Mouse (Mus musculus): Measurements from ENCODE around the gene Akap1.
"Not testable (repeated sequence)": the region's sequence is repeated elsewhere in the genome, so short reads cannot be mapped to it uniquely, and the experiment has no call there.

The Akap1 gene

GRCm38 (mm10) chr11:88891921-88892561, 27.7 kb upstream of the Akap1 start:
- POLR2A ChIA-PET, CTCF ChIA-PET: not testable (repeated sequence)

GRCm38 (mm10) chr11:88891446-88891845, 27.1 kb upstream of the Akap1 start:
- CTCF ChIA-PET, POLR2A ChIA-PET: not testable (repeated sequence)

DNA sequence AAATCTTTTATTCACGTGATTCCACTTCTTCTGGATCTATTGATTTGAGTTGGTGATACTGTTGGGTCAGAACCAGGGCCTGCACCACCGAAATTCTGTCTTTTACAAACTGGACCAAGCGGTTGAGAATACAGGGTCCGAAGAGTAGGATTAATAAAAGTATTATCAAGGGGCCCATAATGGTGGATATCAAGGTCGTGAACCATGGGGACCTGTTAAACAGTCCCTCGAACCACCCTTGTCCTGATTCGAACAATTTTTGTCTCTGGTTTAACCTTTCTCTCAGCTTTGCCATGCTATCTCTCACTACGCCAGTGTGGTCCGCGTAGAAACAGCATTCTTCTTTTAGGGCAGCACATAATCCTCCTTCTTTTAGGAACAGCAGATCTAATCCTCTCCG, 26.5 kb upstream of the Akap1 start:
- CTCF ChIA-PET, POLR2A ChIA-PET: not testable (repeated sequence)

DNA sequence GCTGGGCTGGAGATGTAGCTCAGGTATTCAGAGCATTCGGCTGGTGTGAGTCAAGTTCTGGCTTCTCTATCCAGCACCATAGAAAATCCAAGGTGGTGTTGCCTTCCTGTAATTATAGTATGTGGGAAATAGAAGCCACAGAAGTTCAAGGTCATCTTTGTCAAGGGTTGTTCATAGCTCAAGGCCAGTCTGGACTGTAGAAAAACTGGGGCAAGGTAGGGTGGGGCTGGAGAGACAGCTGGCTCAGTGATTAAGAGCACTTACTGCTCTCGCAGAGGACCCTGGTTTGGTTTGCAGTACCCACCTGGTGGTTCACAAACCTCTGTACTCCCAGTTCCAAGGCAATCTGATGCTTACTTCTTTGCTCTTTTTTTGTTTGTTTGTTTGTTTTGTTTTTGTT, 24.6 kb upstream of the Akap1 start:
- CTCF ChIA-PET = interaction anchor here in 2 of 4 experiments (0.6 to 1.4 kb wide), 4 partner anchors 9 to 90 kb away, joined by 3 to 5 read pairs (median 4); no protein-coding TSS in a partner anchor
- POLR2A ChIA-PET = interaction anchor here in 3 of 4 experiments (0.7 to 3.6 kb wide), 16 partner anchors 9 to 66 kb away, joined by 3 to 22 read pairs (median 3); partner anchors contain the start of genes Akap1 (in 2 of the 3) and Scpep1 (in 1 of the 3)

DNA sequence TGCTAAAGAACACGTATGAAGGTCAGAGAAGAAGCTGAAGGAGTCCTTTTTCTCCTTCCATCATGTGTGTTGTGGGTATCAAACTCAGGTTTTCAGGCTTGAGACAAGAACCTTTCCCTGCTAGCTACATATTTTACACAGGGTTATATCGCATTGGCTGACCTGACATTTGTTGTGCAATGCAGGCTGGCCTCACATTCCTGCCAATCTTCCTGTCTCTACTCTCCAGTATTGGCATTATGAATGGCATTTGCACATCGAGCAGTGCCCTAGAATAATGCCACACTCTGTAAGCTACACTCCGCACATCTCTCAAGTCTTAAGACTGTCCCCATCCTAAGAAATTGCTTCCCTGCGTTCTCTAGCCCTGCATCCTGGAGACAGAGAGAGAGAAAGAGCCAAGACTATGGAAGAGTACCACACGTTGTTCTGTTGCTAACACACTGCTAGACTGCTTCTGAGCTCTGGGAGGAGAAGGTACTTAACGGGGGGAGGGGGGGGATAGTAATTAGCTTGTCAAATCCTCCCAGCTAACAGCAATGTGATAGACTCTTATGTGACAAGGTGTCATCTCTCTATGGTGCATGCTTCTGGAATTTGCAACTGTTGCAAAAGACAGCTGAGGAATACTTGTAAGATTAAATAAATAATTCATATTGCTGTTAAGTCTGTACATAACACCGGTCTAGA, 20.1 kb upstream of the Akap1 start:
- ChIA-PET POLR2A (interaction anchor here in 3 of 4 experiments (0.6 to 1.7 kb wide), 8 partner anchors 8 to 102 kb away, joined by 3 to 4 read pairs (median 3); partner anchors contain the start of gene Akap1 (in 1 of the 3)), CTCF (interaction anchor here in 1 of 4 experiments (0.7 kb wide), 1 partner anchor 461 kb away, joined by 3 read pairs; no protein-coding TSS in a partner anchor)

DNA sequence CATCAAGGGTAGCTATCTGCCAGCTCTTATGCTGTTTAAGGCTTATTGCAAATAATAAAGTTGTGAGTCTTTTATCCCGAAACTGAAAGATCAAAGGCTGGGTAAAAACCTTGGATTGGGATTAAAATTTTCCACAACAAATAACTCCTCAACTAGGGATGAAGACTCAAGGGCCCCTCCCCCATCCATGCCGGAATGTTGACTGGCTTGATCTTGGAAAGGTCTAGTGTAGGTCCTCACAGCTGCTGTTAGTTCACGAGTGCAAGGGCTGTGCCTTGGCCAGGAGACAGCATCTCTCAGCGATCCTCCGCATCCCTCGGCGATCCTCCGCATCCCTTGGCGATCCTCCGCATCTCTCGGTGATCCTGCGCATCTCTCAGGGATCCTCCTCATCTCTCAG, 13.6 kb upstream of the Akap1 start:
- CTCF ChIA-PET = interaction anchor here in 1 of 4 experiments (1.9 kb wide), 1 partner anchor 28 kb away, joined by 4 read pairs; no protein-coding TSS in a partner anchor
- POLR2A ChIA-PET = interaction anchor here in 3 of 4 experiments (0.6 to 6.6 kb wide), 16 partner anchors 8 to 116 kb away, joined by 3 to 62 read pairs (median 4); partner anchors contain the start of gene Akap1 (in 3 of the 3)

DNA sequence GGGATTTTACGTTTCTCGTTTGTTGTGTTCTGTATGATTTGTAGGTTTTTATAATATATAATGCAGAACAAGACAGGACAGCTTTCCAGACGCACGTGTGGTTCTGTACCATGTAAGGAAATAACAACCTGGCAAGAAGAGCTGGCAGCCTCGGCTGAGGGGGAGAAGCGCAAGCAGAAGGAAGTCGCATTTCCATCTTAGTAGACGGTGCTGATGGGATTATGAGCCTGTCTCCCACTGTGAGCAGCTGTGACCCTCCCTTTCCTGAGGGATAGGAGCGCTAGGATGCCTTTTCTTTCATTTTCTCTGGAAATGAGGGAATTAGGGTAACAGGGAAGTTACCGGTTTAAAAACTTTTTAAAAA, 9.3 kb upstream of the Akap1 start:
- ChIA-PET CTCF (interaction anchor here in 2 of 4 experiments (0.5 to 2.0 kb wide), 4 partner anchors 9 to 234 kb away, joined by 3 to 6 read pairs (median 4); partner anchors contain the start of gene Akap1 (in 1 of the 2)), POLR2A (interaction anchor here in 3 of 4 experiments (0.5 to 6.6 kb wide), 22 partner anchors 8 to 278 kb away, joined by 3 to 62 read pairs (median 4); partner anchors contain the start of genes Akap1 (in 3 of the 3), Coil (in 1 of the 3) and Scpep1 (in 1 of the 3))

DNA sequence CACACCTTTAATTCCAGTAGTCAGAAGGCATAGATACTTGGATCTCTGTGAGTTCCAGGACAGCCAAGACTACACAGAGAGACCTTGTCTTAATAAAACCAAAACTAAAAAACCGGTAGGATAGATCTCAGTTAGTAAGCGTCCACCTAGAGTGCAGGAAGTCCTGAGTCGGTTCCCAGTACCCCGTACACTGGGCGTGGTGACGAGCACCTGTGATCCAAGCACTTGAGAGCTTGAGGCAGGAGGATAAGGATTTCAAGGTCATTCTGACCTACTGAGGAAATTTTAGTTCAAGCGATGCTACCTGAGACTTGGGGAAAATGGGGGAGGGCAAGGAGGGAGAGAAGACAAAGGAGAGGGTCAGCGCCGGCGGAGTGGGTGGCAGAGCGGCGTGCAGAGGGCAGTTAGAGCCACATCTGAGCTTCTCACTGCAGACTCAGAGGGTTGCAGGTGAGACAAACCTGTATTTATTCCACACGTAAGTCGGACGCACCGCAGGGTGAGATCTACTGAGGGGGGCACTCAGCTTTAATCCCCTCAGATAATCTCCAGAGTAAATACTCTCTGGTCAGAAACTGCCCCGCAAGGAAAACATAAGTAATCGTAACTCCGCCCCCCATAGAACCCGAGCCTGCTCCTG, 8.8 kb upstream of the Akap1 start:
- ChIA-PET POLR2A (interaction anchor here in 3 of 4 experiments (0.5 to 6.6 kb wide), 22 partner anchors 7 to 277 kb away, joined by 3 to 62 read pairs (median 4); partner anchors contain the start of genes Akap1 (in 3 of the 3), Coil (in 1 of the 3) and Scpep1 (in 1 of the 3)), CTCF (interaction anchor here in 1 of 4 experiments (0.7 to 1.7 kb wide), 2 partner anchors 25 to 100 kb away, joined by 3 to 6 read pairs; no protein-coding TSS in a partner anchor)

DNA sequence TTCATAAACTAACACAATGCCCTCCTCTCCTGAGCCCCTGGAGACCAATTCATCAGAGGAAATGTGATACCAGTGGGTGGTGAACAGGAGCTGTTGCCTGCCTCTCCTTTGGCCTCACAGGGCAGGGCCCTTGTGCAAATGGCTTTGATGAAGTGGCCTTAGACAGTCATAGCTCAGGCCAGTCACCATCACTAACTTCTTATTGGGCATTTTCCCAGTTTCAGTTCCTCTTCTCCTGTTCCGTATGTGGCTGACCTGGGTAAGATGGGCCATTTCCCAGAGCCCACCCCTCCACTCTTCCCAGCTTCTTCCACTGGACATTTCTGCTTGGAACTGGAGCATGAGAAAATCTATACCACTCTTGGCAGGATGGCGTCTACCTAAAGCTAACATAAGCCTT, 5.1 kb upstream of the Akap1 start:
- CTCF ChIA-PET = interaction anchor here in 2 of 4 experiments (0.6 to 0.8 kb wide), 3 partner anchors 14 to 434 kb away, joined by 3 read pairs; no protein-coding TSS in a partner anchor
- POLR2A ChIA-PET = interaction anchor here in 2 of 4 experiments (0.5 to 3.5 kb wide), 9 partner anchors 9 to 101 kb away, joined by 3 to 14 read pairs (median 4); partner anchors contain the start of gene Coil (in 1 of the 2)

GRCm38 (mm10) chr11:88863904-88864457, 405 bp downstream of the Akap1 start:
- ChIA-PET POLR2A (interaction anchor here (0.5 to 13.4 kb wide), 66 partner anchors 8 to 1385 kb away, joined by 3 to 210 read pairs (median 5); partner anchors contain the start of genes Scpep1 (in 3 of the 4), Coil (in 1 of the 4), Elobl (in 1 of the 4) and Mmd (in 1 of the 4)), CTCF (interaction anchor here in 2 of 4 experiments (0.7 to 1.2 kb wide), 6 partner anchors 11 to 130 kb away, joined by 3 to 5 read pairs (median 4); no protein-coding TSS in a partner anchor)

GRCm38 (mm10) chr11:88863071-88863903, 1.1 kb downstream of the Akap1 start:
- POLR2A ChIA-PET = interaction anchor here (0.5 to 13.4 kb wide), 50 partner anchors 7 to 1386 kb away, joined by 3 to 210 read pairs (median 6); partner anchors contain the start of genes Scpep1 (in 3 of the 4), Coil (in 1 of the 4), Mmd (in 1 of the 4) and Msi2 (in 1 of the 4)
- CTCF ChIA-PET = interaction anchor here in 2 of 4 experiments (1.2 to 1.3 kb wide), 3 partner anchors 12 to 15 kb away, joined by 3 to 13 read pairs (median 5); no protein-coding TSS in a partner anchor

DNA sequence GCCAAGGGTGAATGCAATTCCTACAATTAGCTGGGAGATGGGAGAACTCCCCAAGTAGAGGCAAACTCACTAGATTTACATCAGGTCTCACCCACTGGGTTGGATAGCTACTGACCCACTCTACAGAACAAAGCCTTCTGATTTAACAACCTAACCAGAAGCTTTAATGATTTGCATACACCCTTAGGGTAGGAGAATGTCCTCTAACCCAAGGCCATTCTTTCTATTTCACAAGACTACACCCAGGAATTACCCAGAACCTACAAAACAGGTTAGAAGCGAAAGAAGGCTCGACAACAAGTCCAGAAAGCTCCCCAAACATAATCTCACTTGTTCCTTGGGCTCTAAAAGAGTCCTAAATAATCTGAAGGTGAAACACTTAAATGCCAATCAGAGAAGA, 2.0 kb downstream of the Akap1 start:
- POLR2A ChIA-PET = interaction anchor here in 3 of 4 experiments (0.5 to 13.4 kb wide), 47 partner anchors 9 to 1009 kb away, joined by 3 to 210 read pairs (median 4); partner anchors contain the start of genes Scpep1 (in 2 of the 3), Coil (in 1 of the 3) and Mks1 (in 1 of the 3)
- CTCF ChIA-PET = interaction anchor here in 3 of 4 experiments (0.9 to 1.3 kb wide), 4 partner anchors 13 to 112 kb away, joined by 3 to 13 read pairs (median 4); no protein-coding TSS in a partner anchor

- ChIA-PET CTCF (interaction anchor here in 1 of 4 experiments (0.6 to 3.0 kb wide), 2 partner anchors 12 to 109 kb away, joined by 3 to 12 read pairs; no protein-coding TSS in a partner anchor), POLR2A (interaction anchor here (0.6 to 13.4 kb wide), 13 partner anchors 10 to 295 kb away, joined by 3 to 210 read pairs (median 4); no protein-coding TSS in a partner anchor)
Observed at GRCm38 (mm10) chr11:88861060-88861459, 3.3 kb downstream of the Akap1 start.

- CTCF ChIA-PET = interaction anchor here in 2 of 4 experiments (0.6 to 3.0 kb wide), 4 partner anchors 12 to 133 kb away, joined by 3 to 12 read pairs (median 4); no protein-coding TSS in a partner anchor
- POLR2A ChIA-PET = interaction anchor here (0.6 to 13.4 kb wide), 15 partner anchors 10 to 295 kb away, joined by 3 to 210 read pairs (median 4); no protein-coding TSS in a partner anchor
Observed at GRCm38 (mm10) chr11:88860641-88861040, 3.7 kb downstream of the Akap1 start.

GRCm38 (mm10) chr11:88857311-88858005, 6.9 kb downstream of the Akap1 start:
- ChIA-PET CTCF (interaction anchor here (0.6 to 2.4 kb wide), 4 partner anchors 9 to 840 kb away, joined by 3 to 9 read pairs (median 6); no protein-coding TSS in a partner anchor), POLR2A (interaction anchor here (0.6 to 13.4 kb wide), 42 partner anchors 6 to 810 kb away, joined by 3 to 210 read pairs (median 4); partner anchors contain the start of genes Coil (in 1 of the 4), Scpep1 (in 1 of the 4) and Srsf1 (in 1 of the 4))

All from embryonic stem cell, embryonic (primary cell).